12 mouse cellular contexts compared by ENCODE assay signal in genomic region chr12:84243076-84243770, GRCm38 (mm10). TPM values are rescaled to one million over a fixed set of nuclear protein-coding genes. Genes with fewer than 3 reads are reported as not detected.
DNase-seq lines count a peak whose midpoint lies in the region; ATAC-seq and TF ChIP-seq lines count a peak whose summit lies in the region.
"Had no signal": no experiment of that assay in that cellular context is flagged by ENCODE, and none has a peak within 500 bp of the region (broad histone marks: within the 10 kb centered on the region; RNA-seq: fewer than 3 reads in every experiment).

No protein-coding gene starts in this region.

- no peak overlapping the region for H3K4me3 ChIP-seq in heart, postnatal 0 days (ENCODE audit: low read depth, low read length)
- no peak overlapping the region for H3K4me3 ChIP-seq in heart, embryonic 12.5 days
- H3K4me3 ChIP-seq in limb, embryonic 10.5 days: no peak overlapping the region

- no peak overlapping the region for H3K4me2 ChIP-seq in heart, postnatal 0 days (ENCODE audit: low read depth, low read length)
- H3K4me2 ChIP-seq in heart, embryonic 12.5 days: no peak overlapping the region

- DNase-seq in heart, postnatal 0 days (ENCODE audit: low spot score): no peak
- DNase-seq in thymus, postnatal 14 days: peak; percentile 86
- no peak for DNase-seq in heart, postnatal 25 days (ENCODE audit: low spot score)
- no peak for DNase-seq in urinary bladder, postnatal 14 days (ENCODE audit: low spot score)
- DNase-seq in limb, embryonic 10.5 days (ENCODE audit: low spot score): no peak
- DNase-seq: cerebellum, adult 18-20 months; heart, postnatal 36 days; right cerebral cortex, postnatal 14 days had no signal

- no peak for TF ChIP-seq CTCF in heart, postnatal 0 days (IDR thresholded peaks at IDR 0.05; ENCODE audit: low read depth)

- H3K9me3 ChIP-seq in heart, postnatal 0 days (replicated peaks; ENCODE audit: control insufficient read depth, low read length): no peaks in the 10 kb centered on the region
- no peaks in the 10 kb centered on the region for H3K9me3 ChIP-seq in heart, embryonic 12.5 days (replicated peaks)
- no peaks in the 10 kb centered on the region for H3K9me3 ChIP-seq in limb, embryonic 10.5 days (replicated peaks)

- intact Hi-C loops in heart, postnatal 25 days (cut with DNase I): no loop called here

- H3K4me1 ChIP-seq in heart, postnatal 0 days (ENCODE audit: control insufficient read depth, insufficient read depth): no peaks in the 10 kb centered on the region
- H3K4me1 ChIP-seq in heart, embryonic 12.5 days (replicated peaks): no peaks in the 10 kb centered on the region; the same call in 1 of the 2 replicates
- H3K4me1 ChIP-seq in limb, embryonic 10.5 days: peaks cover 6% of the 10 kb centered on the region

- no peak for ATAC-seq in heart, postnatal 0 days (ENCODE audit: insufficient read depth, low read depth)
- ATAC-seq in heart, embryonic 12.5 days (ENCODE audit: insufficient number of reproducible peaks, low FRiP score): no peak
- peak; percentile 97 for ATAC-seq in granulocyte monocyte progenitor cell, adult 5-6 weeks (replicated peaks; ENCODE audit: poor library complexity, severe bottlenecking)
- ATAC-seq in neutrophil, adult 5-6 weeks (ENCODE audit: extremely low read depth, insufficient number of reproducible peaks, low FRiP score, poor library complexity, severe bottlenecking): peak; percentile 92

- TF ChIP-seq EP300 in heart, postnatal 0 days (IDR thresholded peaks at IDR 0.05; ENCODE audit: low read depth): no peak

- H3K9ac ChIP-seq in heart, postnatal 0 days (replicated peaks; ENCODE audit: low read depth, low read length): no peak overlapping the region
- H3K9ac ChIP-seq in heart, embryonic 12.5 days: no peak overlapping the region

- no peaks in the 10 kb centered on the region for H3K27me3 ChIP-seq in heart, postnatal 0 days (ENCODE audit: control insufficient read depth, insufficient read depth, low read length)
- H3K27me3 ChIP-seq in heart, embryonic 12.5 days (replicated peaks): no peaks in the 10 kb centered on the region
- 0 out of 2 replicates have a peak, but pooled peaks cover 3% of the 10 kb centered on the region for H3K27me3 ChIP-seq in limb, embryonic 10.5 days (ENCODE audit: low read depth, poor library complexity, severe bottlenecking)

- 62% methylated on average over 7 of the region's 7 CpGs for WGBS in heart, postnatal 0 days
- WGBS in heart, embryonic 12.5 days: 67% methylated on average over 7 of the region's 7 CpGs
- 79% methylated on average over 7 of the region's 7 CpGs for WGBS in limb, embryonic 10.5 days

- no peaks in the 10 kb centered on the region for H3K36me3 ChIP-seq in heart, postnatal 0 days (replicated peaks; ENCODE audit: control insufficient read depth, insufficient read depth, low read length)
- H3K36me3 ChIP-seq in heart, embryonic 12.5 days: no peaks in the 10 kb centered on the region
- no peaks in the 10 kb centered on the region for H3K36me3 ChIP-seq in limb, embryonic 10.5 days

- peak overlapping the region; percentile 53; the same call in 1 of the 2 replicates for H3K27ac ChIP-seq in heart, postnatal 0 days (ENCODE audit: low read depth)
- H3K27ac ChIP-seq in heart, embryonic 12.5 days (ENCODE audit: poor library complexity, severe bottlenecking): no peak overlapping the region
- no peak overlapping the region for H3K27ac ChIP-seq in limb, embryonic 10.5 days
- H3K27ac ChIP-seq: macrophage had no signal

RNA-seq across cellular contexts. Expression of gene Elmsan1, which starts 24.5 kb away (rescaled TPM):
- total RNA-seq in heart, postnatal 0 days (2014; rRNA removed; ENCODE audit: low replicate concordance): 13.5 and 14.5 TPM in 2 replicates
- 3.5 and 3.6 TPM in 2 replicates for polyA plus RNA-seq in heart, postnatal 0 days (2015; fragmentation: Nextera tagmentation; extraction: Ambion mirVana)
- 8.7 and 10.6 TPM in 2 replicates for polyA plus RNA-seq in heart, embryonic 12.5 days (2016; fragmentation: Nextera tagmentation; extraction: Ambion mirVana)
- total RNA-seq in granulocyte monocyte progenitor cell, adult 5-6 weeks (2014; fragmentation: Nextera tagmentation): 12.7 and 15.1 TPM in 2 replicates
- total RNA-seq in granulocyte monocyte progenitor cell, adult 5-6 weeks (2017): 7.8 and 10.1 TPM in 2 replicates
- total RNA-seq in neutrophil, adult 5-6 weeks (2017): 79.1 and 84.4 TPM in 2 replicates
- total RNA-seq in heart, postnatal 25 days (2021): 10 to 100 TPM; 13.8 to 17.7 TPM
- 9.2 and 10.7 TPM in 2 replicates for polyA plus RNA-seq in limb, embryonic 10.5 days (2016; fragmentation: Nextera tagmentation; extraction: Ambion mirVana)

RNA-seq across cellular contexts. Expression of gene Ptgr2, which starts 41.8 kb away (rescaled TPM):
- 104 and 105 TPM in 2 replicates for total RNA-seq in heart, postnatal 0 days (2014; rRNA removed; ENCODE audit: low replicate concordance)
- 141 and 154 TPM in 2 replicates for polyA plus RNA-seq in heart, postnatal 0 days (2015; fragmentation: Nextera tagmentation; extraction: Ambion mirVana)
- 75.8 and 77.5 TPM in 2 replicates for polyA plus RNA-seq in heart, embryonic 12.5 days (2016; fragmentation: Nextera tagmentation; extraction: Ambion mirVana)
- 22.3 and 24.9 TPM in 2 replicates for total RNA-seq in granulocyte monocyte progenitor cell, adult 5-6 weeks (2014; fragmentation: Nextera tagmentation)
- total RNA-seq in granulocyte monocyte progenitor cell, adult 5-6 weeks (2017): 60.8 and 69.0 TPM in 2 replicates
- total RNA-seq in neutrophil, adult 5-6 weeks (2017): 34.4 and 40.1 TPM in 2 replicates
- total RNA-seq in heart, postnatal 25 days (2021): 100 to 1,000 TPM; 213 to 236 TPM
- 12.9 and 14.6 TPM in 2 replicates for polyA plus RNA-seq in limb, embryonic 10.5 days (2016; fragmentation: Nextera tagmentation; extraction: Ambion mirVana)

Comparison
In these comparisons a context has a peak if more than half of its experiments do, and no peak if none do; other contexts are left out.
1. ATAC-seq: peak in granulocyte monocyte progenitor cell, adult 5-6 weeks (single experiment) and neutrophil, adult 5-6 weeks (single experiment); none in heart, postnatal 0 days (single experiment) and heart, embryonic 12.5 days (single experiment).